Mouse (Mus musculus): Measurements from ENCODE around the gene Ptges3l. TPM values are rescaled to one million over a fixed set of nuclear protein-coding genes. Genes with fewer than 3 reads are reported as not detected.
"Not testable (repeated sequence)": the region's sequence is repeated elsewhere in the genome, so short reads cannot be mapped to it uniquely, and the experiment has no call there.

Gene Ptges3l
- polyA plus RNA-seq, 1 experiment, result 5.3 TPM

DNA sequence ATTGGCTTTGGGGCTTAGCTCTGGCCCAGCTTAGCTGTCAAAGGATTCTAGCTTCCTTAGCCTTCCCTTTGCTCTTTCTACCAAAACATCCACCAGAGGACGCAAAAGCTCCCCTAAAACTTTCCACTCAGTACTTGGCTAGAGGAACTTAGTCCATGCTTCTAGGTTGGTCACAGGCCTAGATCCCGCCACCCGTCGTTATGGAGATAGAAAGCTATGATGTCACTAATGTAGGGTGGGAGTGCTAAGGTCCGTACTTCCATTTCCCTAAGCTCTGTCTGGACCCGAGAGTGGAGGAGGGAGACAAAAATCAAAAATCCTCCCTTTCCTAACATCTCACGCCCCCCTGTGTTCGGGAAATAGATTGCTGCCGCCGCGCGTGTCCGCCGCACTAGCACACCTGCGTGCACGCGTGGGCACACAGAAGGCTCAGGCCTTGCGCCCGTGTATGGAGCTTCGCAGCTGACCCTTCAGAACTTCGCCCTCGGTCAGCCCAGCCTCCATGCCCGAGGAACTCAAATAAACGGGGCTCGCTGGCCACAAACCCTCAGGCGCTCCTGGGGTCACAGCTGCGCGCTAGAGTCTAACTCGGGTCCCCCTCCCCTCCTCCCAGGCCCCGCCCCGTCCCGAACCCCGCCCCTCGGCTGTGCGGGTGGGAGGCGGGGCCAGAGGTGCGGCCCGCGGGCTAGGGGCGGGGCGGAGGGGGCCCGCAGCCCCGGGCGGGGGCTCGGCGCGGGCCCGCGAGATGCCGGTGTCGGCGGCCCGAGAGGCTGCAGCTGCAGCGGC lies 42.5 kb upstream of the Ptges3l start:
- H3K4me3 ChIP-seq (replicated peaks; ENCODE audit: extremely low read depth, low read depth, low read length), result peak overlapping the region; percentile 87
- TF ChIP-seq CTCF (IDR thresholded peaks at IDR 0.05; ENCODE audit: insufficient read depth, low read length) (peak; percentile 31), POLR2A (IDR thresholded peaks at IDR 0.05; ENCODE audit: borderline replicate concordance, extremely low read depth, low read depth, low read length) (no peak)
- under 1% methylated on average over 53 of the region's 54 CpGs for WGBS
- peak; percentile 74 for DNase-seq
- H3K4me1 ChIP-seq (ENCODE audit: control insufficient read depth, insufficient read depth, low read length), result peaks cover 6% of the 10 kb centered on the region

DNA sequence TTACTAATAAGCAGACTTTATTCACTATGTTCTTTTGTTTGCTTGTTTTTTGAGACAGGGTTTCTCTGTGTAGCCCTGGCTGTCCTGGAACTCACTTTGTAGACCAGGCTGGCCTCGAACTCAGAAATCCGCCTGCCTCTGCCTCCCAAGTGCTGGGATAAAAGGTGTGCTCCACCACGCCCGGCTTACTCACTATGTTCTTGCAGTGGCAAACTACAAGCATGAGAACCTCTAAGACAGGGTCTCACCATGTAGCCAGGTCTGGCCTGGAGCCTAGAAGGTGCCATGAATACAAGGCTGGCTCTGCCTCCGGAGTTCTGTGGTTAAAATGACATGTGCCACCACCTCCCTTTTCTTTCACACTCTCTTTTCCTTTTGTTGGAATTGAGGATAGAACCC lies 41.4 kb upstream of the Ptges3l start:
- not testable (repeated sequence) for DNase-seq; H3K4me3 ChIP-seq (replicated peaks; ENCODE audit: extremely low read depth, low read depth, low read length); H3K4me1 ChIP-seq (ENCODE audit: control insufficient read depth, insufficient read depth, low read length)
- WGBS, result 52% methylated on average over 5 of the region's 5 CpGs

DNA sequence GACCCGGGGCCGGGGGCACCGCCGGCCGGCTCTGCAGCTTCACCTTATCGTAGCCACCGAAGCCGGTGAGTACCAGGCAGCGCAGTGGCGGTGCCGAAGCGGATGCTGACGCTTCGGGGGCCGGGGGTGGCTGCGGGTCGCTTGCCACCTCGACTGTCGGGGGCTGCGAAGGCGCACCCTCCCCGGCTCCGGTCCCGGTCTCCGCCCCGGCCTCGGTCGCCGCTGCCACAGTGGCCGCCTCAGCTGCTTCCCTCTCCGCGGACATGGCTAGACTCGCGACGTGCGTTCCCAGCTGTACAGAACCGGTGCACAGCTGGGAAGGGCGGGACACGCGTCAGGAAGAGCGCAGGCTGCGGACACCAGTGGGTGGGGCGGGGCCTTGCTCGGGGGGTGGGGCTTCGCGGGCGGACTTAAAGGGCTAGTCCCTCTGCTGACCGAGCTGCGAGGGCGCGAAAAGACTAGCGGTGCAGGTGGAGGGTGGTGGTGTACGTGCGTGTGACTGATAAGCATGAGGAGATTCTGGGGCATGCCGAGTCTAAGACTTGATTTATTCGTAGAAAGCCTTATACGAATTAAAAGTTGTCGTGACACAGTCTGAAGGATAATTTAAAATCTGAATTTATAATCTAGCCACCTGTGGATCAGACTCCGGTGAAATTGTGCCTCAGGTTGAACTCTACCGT lies 40.9 kb upstream of the Ptges3l start, which contains the start of gene Vat1:
TSS of gene Vat1 (minus strand) at position 362 of the 683 bp plus-strand sequence.
- Histone ChIP-seq H3K4me1 (ENCODE audit: control insufficient read depth, insufficient read depth, low read length) (peaks cover 6% of the 10 kb centered on the region), H3K4me3 (replicated peaks; ENCODE audit: extremely low read depth, low read depth, low read length) (peak within 1 kb of the TSS; percentile 96)
- peak; percentile 74 for DNase-seq
- WGBS, result under 1% methylated on average over 60 of the region's 60 CpGs
- TF ChIP-seq CTCF (IDR thresholded peaks at IDR 0.05; ENCODE audit: insufficient read depth, low read length) (no peak), POLR2A (IDR thresholded peaks at IDR 0.05; ENCODE audit: borderline replicate concordance, extremely low read depth, low read depth, low read length) (peak; percentile 89; the same call in 1 of the 2 replicates)

DNA sequence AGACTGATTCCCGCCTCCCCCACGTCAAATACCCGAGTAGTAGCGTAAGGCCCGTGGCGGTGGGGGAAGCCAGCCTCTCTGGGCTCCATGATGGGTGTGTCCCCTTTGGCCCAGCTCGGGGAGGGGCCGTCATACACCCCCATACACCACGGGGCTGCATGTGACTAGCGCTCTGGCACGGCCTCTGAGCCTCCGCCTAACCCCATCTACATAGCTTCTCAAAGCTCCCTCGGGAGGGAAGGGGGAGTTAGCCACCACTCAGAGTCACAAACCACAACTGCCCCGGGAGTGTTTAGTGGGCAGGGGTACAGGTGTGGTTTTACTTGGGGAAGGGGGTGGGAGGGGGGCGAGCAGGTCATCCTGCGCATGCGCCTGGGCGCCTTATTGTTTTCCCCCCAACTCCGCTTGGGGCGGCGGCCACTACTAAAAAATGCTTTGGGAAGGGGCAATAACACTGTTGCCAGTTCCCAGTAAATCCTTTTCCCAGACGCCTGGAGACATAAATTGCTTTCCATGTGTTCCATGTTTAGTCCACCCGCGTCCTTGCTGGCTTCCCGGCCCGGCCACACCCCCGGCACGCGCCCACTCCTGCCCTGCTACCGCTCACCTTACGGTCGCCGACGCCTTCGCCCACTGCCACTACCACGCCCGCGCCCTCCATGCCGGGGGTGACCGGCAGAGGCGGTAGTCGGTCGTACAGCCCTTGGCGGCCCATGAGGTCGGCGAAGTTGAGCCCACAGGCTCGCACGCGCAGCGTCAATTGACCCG lies 40.2 kb upstream of the Ptges3l start:
- WGBS, result under 1% methylated on average over 51 of the region's 51 CpGs
- Histone ChIP-seq H3K4me1 (ENCODE audit: control insufficient read depth, insufficient read depth, low read length) (peaks cover 6% of the 10 kb centered on the region), H3K4me3 (replicated peaks; ENCODE audit: extremely low read depth, low read depth, low read length) (peak overlapping the region; percentile 96)
- peak; percentile 70 for DNase-seq
- TF ChIP-seq POLR2A (IDR thresholded peaks at IDR 0.05; ENCODE audit: borderline replicate concordance, extremely low read depth, low read depth, low read length) (no peak), CTCF (IDR thresholded peaks at IDR 0.05; ENCODE audit: insufficient read depth, low read length) (no peak)

DNA sequence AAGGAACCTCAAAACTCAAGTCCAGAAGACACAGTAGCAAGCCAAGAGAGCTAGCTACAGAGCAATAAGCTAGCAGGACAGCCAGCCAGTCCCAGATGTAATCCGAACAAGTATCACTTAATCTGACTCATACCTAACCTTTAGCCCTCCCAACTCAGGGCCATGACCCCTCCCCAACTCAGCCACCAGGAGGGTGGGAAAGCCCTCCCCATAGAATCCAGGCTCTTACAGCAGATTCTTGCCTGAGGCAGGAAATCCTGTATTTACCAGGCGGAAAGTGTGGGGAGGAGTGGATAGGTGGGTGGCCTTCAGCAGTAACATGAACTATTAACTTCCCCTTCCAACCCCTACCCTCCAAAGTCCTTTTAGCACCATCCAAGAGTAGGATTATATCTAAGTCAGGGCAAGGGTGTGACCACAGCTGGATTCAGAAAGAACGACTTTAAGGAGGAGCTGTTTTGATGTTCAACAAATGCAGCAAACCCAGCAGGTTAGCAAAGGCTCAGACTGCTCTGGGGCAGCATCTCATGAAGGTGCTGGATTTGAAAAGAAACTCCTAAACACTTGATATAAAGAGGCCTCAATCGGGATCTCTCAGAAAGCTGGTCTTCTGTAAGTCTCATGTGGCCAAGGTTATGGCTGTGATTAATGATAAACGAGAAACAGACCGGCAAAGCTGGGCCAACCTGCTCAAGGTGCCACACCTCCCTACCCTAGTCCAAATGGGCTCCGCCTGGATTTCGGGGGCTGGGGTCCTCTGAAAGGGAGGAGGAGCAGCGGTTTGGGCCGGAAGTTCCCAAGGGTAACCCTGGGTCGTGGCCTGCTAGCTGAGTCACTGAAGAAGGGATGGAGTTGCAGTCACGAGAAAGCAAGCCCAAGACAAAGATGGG lies 39.3 kb upstream of the Ptges3l start, which contains the start of gene Rnd2:
TSS of gene Rnd2 (plus strand) at position 789 of the 890 bp plus-strand sequence.
- peak; percentile 39 for DNase-seq
- 8% methylated on average over 12 of the region's 12 CpGs for WGBS
- TF ChIP-seq CTCF (IDR thresholded peaks at IDR 0.05; ENCODE audit: insufficient read depth, low read length) (no peak), POLR2A (IDR thresholded peaks at IDR 0.05; ENCODE audit: borderline replicate concordance, extremely low read depth, low read depth, low read length) (no peak)
- H3K4me1 ChIP-seq (ENCODE audit: control insufficient read depth, insufficient read depth, low read length), result peaks cover 15% of the 10 kb centered on the region
- peak within 1 kb of the TSS; percentile 96 for H3K4me3 ChIP-seq (replicated peaks; ENCODE audit: extremely low read depth, low read depth, low read length)

DNA sequence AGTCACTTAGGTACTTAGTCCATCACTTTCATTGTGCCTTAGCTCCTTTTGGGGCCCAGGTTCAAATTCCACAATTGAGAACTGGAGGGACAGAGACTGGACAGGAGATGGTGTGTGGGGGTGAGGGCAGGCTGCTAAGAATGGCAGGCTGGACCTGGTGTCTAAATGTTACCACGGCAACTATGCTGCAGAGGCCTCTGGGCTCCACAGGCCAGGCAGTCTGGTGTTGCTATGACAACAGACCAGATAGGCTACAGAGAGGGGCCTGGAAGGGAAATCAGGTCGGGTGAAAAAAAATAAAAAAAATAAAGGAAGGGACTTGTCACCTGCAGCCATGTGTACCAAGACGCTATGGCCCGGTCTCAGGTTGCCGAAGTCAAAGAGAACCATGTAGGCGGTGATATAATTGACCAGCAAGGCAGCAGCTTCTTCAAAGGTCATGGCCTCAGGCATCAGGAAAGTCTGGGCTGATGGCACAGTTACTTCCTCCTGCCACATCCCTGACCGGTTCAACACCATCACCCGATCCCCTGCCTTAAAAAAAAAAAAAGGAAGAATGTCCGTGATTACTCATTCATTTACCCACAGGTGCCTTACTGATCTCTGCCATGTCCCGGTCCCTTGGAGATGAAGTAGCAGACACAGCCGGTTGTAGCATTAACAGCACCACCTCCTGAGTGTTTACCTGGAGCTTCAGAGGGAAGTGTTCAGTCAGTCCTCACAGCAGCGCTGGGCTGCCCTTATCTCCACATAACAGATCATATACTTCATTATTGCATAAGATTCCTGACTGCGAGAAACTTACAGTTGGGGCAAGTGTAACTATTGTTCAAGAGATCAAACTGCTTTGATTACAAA lies 37.7 kb upstream of the Ptges3l start:
- peaks cover 17% of the 10 kb centered on the region for H3K4me1 ChIP-seq (ENCODE audit: control insufficient read depth, insufficient read depth, low read length)
- WGBS, result 22% methylated on average over 13 of the region's 13 CpGs
- no peak for TF ChIP-seq POLR2A (IDR thresholded peaks at IDR 0.05; ENCODE audit: borderline replicate concordance, extremely low read depth, low read depth, low read length)
- no peak for TF ChIP-seq CTCF (IDR thresholded peaks at IDR 0.05; ENCODE audit: insufficient read depth, low read length)
- H3K4me3 ChIP-seq (replicated peaks; ENCODE audit: extremely low read depth, low read depth, low read length), result no peak overlapping the region
- DNase-seq, result no peak

DNA sequence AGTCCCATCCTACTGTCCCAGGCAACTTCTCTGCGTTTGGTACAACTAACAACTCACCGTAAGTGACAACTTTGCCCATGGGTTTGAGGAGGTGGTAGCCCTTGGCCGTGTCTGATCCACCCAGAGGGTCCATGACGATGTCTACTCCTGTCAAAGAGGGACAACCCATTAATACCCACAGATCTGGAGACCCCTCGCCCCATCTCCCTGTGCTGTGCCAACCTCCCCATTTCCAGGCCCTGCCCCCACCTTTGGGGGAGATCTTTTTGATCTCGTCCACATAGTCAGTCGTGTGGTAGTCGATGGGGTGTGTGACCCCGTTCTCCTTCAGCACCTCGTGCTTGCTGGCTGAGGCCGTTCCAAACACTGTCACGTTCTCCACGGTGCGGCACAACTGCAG lies 37.0 kb upstream of the Ptges3l start:
- 90% methylated on average over 14 of the region's 14 CpGs for WGBS
- H3K4me3 ChIP-seq (replicated peaks; ENCODE audit: extremely low read depth, low read depth, low read length), result no peak overlapping the region
- no peak for DNase-seq
- peaks cover 15% of the 10 kb centered on the region for H3K4me1 ChIP-seq (ENCODE audit: control insufficient read depth, insufficient read depth, low read length)
- no peak for TF ChIP-seq CTCF (IDR thresholded peaks at IDR 0.05; ENCODE audit: insufficient read depth, low read length)
- TF ChIP-seq POLR2A (IDR thresholded peaks at IDR 0.05; ENCODE audit: borderline replicate concordance, extremely low read depth, low read depth, low read length), result no peak

DNA sequence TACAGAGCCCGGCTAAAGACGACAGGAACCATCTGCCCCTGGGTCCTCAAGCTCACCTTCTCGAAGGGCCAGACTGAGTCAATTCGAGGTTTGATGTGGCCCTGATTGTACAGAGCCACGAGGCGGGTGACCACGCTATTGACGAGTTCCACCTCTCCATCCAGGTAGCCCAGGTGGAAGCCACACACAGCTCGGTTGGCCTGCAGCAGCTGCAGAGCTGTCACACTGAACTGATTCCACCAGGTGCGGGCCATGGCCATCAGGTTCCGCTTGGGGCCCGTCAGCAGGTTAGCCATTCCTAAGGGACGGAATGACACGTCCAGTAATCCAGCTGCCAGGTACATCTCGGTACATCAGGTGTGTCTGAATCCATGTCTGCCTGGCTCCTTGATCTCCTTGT lies 35.2 kb upstream of the Ptges3l start:
- 81% methylated on average over 15 of the region's 15 CpGs for WGBS

More for the DNA sequence above, 35.2 kb upstream of the Ptges3l start:
- TF ChIP-seq CTCF (IDR thresholded peaks at IDR 0.05; ENCODE audit: insufficient read depth, low read length) (no peak), POLR2A (IDR thresholded peaks at IDR 0.05; ENCODE audit: borderline replicate concordance, extremely low read depth, low read depth, low read length) (no peak)
- H3K4me3 ChIP-seq (replicated peaks; ENCODE audit: extremely low read depth, low read depth, low read length), result no peak overlapping the region
- H3K4me1 ChIP-seq (ENCODE audit: control insufficient read depth, insufficient read depth, low read length), result peaks cover 15% of the 10 kb centered on the region; the same call in 1 of the 2 replicates
- DNase-seq, result no peak

Data from lung, adult 2 months (tissue).